Mouse (Mus musculus) stomach, postnatal 0 days (tissue): ENCODE measurements around the gene Gzmn. TPM values are rescaled to one million over a fixed set of nuclear protein-coding genes. Genes with fewer than 3 reads are reported as not detected.
"Not testable (repeated sequence)": the region's sequence is repeated elsewhere in the genome, so short reads cannot be mapped to it uniquely, and the experiment has no call there.

Experiments used
- ATAC-seq: fragments of 200-750 bp; cut with Nextera tagmentation; 2 replicates; pipeline ENCODE4 v1.8.0; 2017; ENCODE audit not compliant: low FRiP score, low TSS enrichment
- DNase-seq: peaks from one replicate; pipeline ENCODE4 v3.0.0-alpha.2; 2016; ENCODE audit warnings: low spot score
- H3K27ac ChIP-seq: fragments of 300-500 bp; sonication (generic); replicated peaks from 2 replicates; pipeline ENCODE4 v1.5.1; 2014; ENCODE audit warnings: mild to moderate bottlenecking, control low read depth
- H3K27me3 ChIP-seq: fragments of 300-500 bp; sonication (generic); 2 replicates; pipeline ENCODE4 v1.6.1; 2014; ENCODE audit warnings: low read length; ENCODE audit not compliant: control insufficient read depth, insufficient read depth
- H3K36me3 ChIP-seq: fragments of 300-500 bp; sonication (generic); 2 replicates; pipeline ENCODE4 v1.6.1; 2014; ENCODE audit warnings: low read length, mixed read lengths; ENCODE audit not compliant: control insufficient read depth, insufficient read depth
- H3K4me1 ChIP-seq: fragments of 300-500 bp; sonication (generic); replicated peaks from 2 replicates; pipeline ENCODE4 v1.6.1; 2014; ENCODE audit warnings: antibody characterized with exemption; ENCODE audit not compliant: control insufficient read depth, insufficient read depth
- H3K4me2 ChIP-seq: fragments of 300-500 bp; sonication (generic); replicated peaks from 2 replicates; pipeline ENCODE4 v1.6.1; 2014; ENCODE audit warnings: low read depth, mild to moderate bottlenecking, control low read depth, moderate library complexity
- H3K4me3 ChIP-seq: fragments of 300-500 bp; sonication (generic); 2 replicates; pipeline ENCODE4 v1.5.1; 2014; ENCODE audit warnings: low read depth, low read length, control low read depth
- H3K9ac ChIP-seq: fragments of 300-500 bp; sonication (generic); 2 replicates; pipeline ENCODE4 v1.6.1; 2014; ENCODE audit warnings: mild to moderate bottlenecking, low read length, control low read depth, mixed read lengths
- H3K9me3 ChIP-seq: fragments of 300-500 bp; sonication (generic); 2 replicates; pipeline ENCODE4 v1.6.1; 2016; ENCODE audit warnings: low read length; ENCODE audit not compliant: control insufficient read depth
- CTCF ChIP-seq: IDR thresholded peaks from 2 replicates; pipeline ENCODE4 v1.5.1; 2016; ENCODE audit warnings: antibody characterized with exemption, low read depth, mild to moderate bottlenecking, moderate library complexity
- EP300 ChIP-seq: optimal IDR thresholded peaks from 2 replicates; pipeline ENCODE3; 2016; ENCODE audit warnings: antibody characterized with exemption
- WGBS: fragments of 180-500 bp; shearing (Covaris S2); extraction: QIAGEN DNeasy Blood & Tissue Kit; methylation state at CpG from one replicate; pipeline ENCODE4 v1.1.7; 2014; 5-methylcytosine and 5-hydroxymethylcytosine counted together
- polyA plus RNA-seq: library from polyadenylated mRNA; unstranded; fragments of >200 nt; fragmentation: Nextera tagmentation; extraction: Ambion mirVana; gene quantifications from 2 replicates; pipeline ENCODE4 v1.2.1, GENCODE M21; 2015

The Gzmn gene
- polyA plus RNA-seq, 1 experiment from 2014 or later: not detected

DNA sequence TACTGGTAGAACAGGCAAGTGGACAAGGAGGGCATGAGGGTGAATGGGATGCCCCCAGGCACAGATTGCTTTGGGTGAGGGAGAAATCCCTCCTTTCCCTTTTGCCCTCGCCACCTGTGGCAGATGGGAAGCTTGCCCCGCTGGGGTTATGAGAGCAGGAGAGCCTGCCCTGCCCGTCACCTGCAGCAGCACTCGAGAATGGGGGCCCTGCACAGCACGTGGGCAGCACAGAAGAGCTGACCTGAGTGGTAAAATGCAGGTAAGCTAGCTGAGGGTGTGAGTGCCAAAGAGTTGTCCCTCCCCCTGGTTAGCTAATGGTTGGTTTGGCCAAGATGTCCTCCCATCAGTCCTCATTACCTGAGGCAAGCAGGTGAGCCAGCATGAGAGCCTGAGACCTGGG is 12.1 kb upstream of the Gzmn start:
- no peaks in the 10 kb centered on the region for H3K27me3 ChIP-seq
- DNase-seq (peak; percentile 4), ATAC-seq (0 out of 2 replicates have a peak, but pooled peaks have one; percentile 32)
- no peak overlapping the region for H3K4me2 ChIP-seq
- WGBS: 64% methylated on average over 5 of the region's 5 CpGs
- no peak overlapping the region for H3K4me3 ChIP-seq
- no peak overlapping the region for H3K9ac ChIP-seq
- TF ChIP-seq CTCF: no peak
- H3K9me3 ChIP-seq: no peaks in the 10 kb centered on the region
- no peak overlapping the region for H3K27ac ChIP-seq
- no peaks in the 10 kb centered on the region for H3K36me3 ChIP-seq
- H3K4me1 ChIP-seq: no peaks in the 10 kb centered on the region

GRCm38 (mm10) chr14:56177651-56178050 is 3.3 kb upstream of the Gzmn start:
- H3K27ac ChIP-seq, H3K9ac ChIP-seq, H3K4me1 ChIP-seq, H3K9me3 ChIP-seq, ATAC-seq, H3K4me2 ChIP-seq, H3K27me3 ChIP-seq, H3K4me3 ChIP-seq, H3K36me3 ChIP-seq: not testable (repeated sequence)
- TF ChIP-seq CTCF: peak; percentile 72
- WGBS: 22% methylated on average over 8 of the region's 8 CpGs
- DNase-seq: peak; percentile 72

DNA sequence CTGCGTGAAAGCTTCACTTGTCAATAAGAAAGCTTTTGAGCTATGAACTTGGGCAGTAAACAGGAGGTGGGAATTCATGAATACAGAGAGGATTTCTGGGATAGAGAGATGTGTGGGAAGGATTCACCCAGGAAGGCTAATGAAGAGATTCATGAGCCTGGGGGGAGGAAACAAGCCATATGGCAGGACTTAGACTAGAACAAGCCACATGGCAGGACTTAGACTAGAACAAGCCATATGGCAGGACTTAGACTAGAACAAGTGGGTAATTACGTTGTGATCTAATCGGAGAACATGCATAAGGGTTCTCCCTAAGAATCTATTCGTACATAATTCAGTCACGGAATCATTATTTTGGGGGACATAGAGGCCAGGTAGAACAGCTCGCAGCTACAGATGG is 1.0 kb downstream of the Gzmn start:
- WGBS: 93% methylated on average over 6 of the region's 6 CpGs
- TF ChIP-seq CTCF (no peak), EP300 (no peak)
- DNase-seq: no peak

DNA sequence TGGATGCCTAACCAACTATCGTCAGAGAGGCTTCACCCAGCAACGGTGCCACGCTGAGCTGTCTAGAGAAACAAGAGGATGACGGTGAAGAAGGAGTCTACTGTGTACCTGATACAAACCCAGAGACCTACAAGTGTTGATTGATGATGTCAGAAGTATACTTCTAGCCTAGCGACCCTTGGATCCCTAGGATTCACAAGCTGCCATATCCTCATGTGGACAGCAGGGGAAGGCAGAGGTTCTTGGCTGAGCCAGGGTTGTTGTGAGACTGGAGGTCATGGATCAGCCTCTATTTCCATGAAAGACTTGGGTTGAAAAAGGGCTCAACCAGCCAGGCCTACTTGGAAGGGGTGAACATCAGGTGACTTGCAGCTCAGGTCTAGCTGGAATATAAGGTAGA is 1.7 kb downstream of the Gzmn start:
- ATAC-seq: no peak
- WGBS: 89% methylated on average over 5 of the region's 5 CpGs
- H3K36me3 ChIP-seq: no peaks in the 10 kb centered on the region
- no peak overlapping the region for H3K4me3 ChIP-seq
- H3K4me1 ChIP-seq: no peaks in the 10 kb centered on the region
- H3K9ac ChIP-seq: no peak overlapping the region
- DNase-seq: no peak
- no peaks in the 10 kb centered on the region for H3K9me3 ChIP-seq
- TF ChIP-seq EP300 (no peak), CTCF (no peak)
- no peaks in the 10 kb centered on the region for H3K27me3 ChIP-seq
- H3K27ac ChIP-seq: no peak overlapping the region
- no peak overlapping the region for H3K4me2 ChIP-seq

More for the DNA sequence above, 1.0 kb downstream of the Gzmn start:
- Histone ChIP-seq H3K27me3 (no peaks in the 10 kb centered on the region), H3K27ac (no peak overlapping the region), H3K36me3 (no peaks in the 10 kb centered on the region), H3K9me3 (no peaks in the 10 kb centered on the region), H3K4me3 (no peak overlapping the region), H3K4me1 (no peaks in the 10 kb centered on the region), H3K9ac (no peak overlapping the region), H3K4me2 (no peak overlapping the region)
- ATAC-seq: no peak

DNA sequence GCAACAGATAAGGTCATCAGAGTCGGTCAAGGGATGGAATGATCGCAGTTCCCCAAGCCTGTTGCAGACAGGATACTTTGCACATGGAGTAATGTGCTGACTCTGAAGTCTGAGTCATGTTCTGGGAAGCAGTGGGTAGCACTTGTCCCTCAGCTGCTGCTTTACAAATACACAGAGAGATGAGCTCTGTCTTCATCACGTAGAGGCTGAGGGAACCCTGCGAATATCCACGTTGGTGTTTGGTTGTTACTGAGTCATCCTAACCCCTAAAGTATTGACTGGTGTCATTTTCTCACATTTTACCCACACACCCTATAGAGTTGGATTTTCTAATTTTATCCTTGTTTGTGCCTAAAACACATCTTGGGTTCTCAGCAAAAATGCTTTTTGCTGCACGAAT is 6.4 kb downstream of the Gzmn start:
- whole genome bisulfite sequencing: 70% methylated on average over 6 of the region's 6 CpGs
- H3K27ac ChIP-seq: no peak overlapping the region
- no peaks in the 10 kb centered on the region for H3K27me3 ChIP-seq
- no peak overlapping the region for H3K4me3 ChIP-seq
- DNase-seq: no peak
- ATAC-seq: no peak
- TF ChIP-seq EP300 (no peak), CTCF (no peak)
- H3K9me3 ChIP-seq: no peaks in the 10 kb centered on the region
- H3K36me3 ChIP-seq: no peaks in the 10 kb centered on the region
- no peak overlapping the region for H3K9ac ChIP-seq
- H3K4me1 ChIP-seq: no peaks in the 10 kb centered on the region
- H3K4me2 ChIP-seq: no peak overlapping the region

DNA sequence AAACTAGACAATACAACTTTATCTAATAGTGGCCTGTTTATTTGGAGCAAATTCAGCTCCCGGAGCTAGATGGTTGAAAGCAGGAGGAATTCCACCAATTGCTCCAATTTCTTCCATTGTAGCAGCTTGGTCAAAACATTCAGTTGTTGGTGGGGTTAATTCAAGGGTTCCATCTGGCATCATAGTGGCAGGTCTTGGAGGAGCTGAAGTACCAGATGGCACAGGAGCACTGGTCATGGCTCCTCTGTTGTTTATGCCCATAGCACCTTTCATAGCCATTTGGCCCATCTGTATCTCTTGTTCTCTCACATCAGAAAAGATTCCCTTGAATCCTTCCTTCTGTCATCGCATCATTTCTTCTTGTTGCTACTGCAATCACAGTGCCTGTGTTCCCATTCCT is 12.3 kb downstream of the Gzmn start:
- no peak for ATAC-seq
- DNase-seq: no peak
- no peak overlapping the region for H3K9ac ChIP-seq
- no peaks in the 10 kb centered on the region for H3K4me1 ChIP-seq
- no peaks in the 10 kb centered on the region for H3K9me3 ChIP-seq
- no peak overlapping the region for H3K4me3 ChIP-seq
- no peak overlapping the region for H3K4me2 ChIP-seq
- no peak overlapping the region for H3K27ac ChIP-seq
- WGBS: 77% methylated on average over 2 of the region's 2 CpGs
- no peaks in the 10 kb centered on the region for H3K36me3 ChIP-seq
- TF ChIP-seq CTCF: no peak
- TF ChIP-seq EP300: no peak
- H3K27me3 ChIP-seq: no peaks in the 10 kb centered on the region

DNA sequence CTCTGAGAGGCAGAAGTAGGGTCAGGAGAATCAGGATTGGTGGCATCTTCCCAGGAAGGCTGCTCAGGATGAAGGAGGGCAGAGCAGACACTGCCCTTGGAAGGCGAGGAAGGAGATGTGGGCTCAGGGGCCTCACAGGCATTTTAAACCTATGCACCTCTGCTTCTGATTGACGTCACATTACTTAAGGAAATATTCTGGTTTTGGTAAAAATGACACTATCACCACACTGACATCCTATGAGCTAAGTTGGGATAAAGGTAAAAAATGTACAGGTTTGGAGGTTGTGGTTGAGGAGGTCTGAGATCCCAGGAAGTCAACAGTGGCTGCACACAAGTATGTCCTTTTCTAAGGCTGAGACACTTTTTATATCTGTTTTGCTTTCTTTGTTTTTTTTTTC is 14.9 kb downstream of the Gzmn start, which contains the start of gene Gzmg:
Gzmg (minus strand) TSS at position 101 of the 400 bp plus-strand sequence.
- not testable (repeated sequence) for H3K36me3 ChIP-seq, H3K9me3 ChIP-seq, H3K27me3 ChIP-seq, H3K4me1 ChIP-seq, H3K27ac ChIP-seq, DNase-seq, H3K4me3 ChIP-seq, H3K4me2 ChIP-seq, H3K9ac ChIP-seq, ATAC-seq
- WGBS: 75% methylated on average over 2 of the region's 2 CpGs
